Mouse (Mus musculus): ENCODE measurements around the gene Arhgef26.

GRCm38 (mm10) chr3:62492568-62492967 lies 154.4 kb downstream of the Arhgef26 start:
- TF ChIP-seq CTCF (IDR thresholded peaks at IDR 0.05; ENCODE audit: insufficient read depth, low read depth, low read length) (no peak), POLR2A (IDR thresholded peaks at IDR 0.05; ENCODE audit: insufficient read depth, low read depth, low read length) (no peak)
